Mouse (Mus musculus) limb, embryonic 14.5 days (tissue): ENCODE results near the gene Ccl6. TPM values are rescaled to one million over a fixed set of nuclear protein-coding genes. Genes with fewer than 3 reads are reported as not detected.

Experiments used
- ATAC-seq: fragments of 200-750 bp; cut with Nextera tagmentation; 2 replicates; pipeline ENCODE4 v1.8.0; 2017; ENCODE audit warnings: low read depth, moderate number of reproducible peaks, moderate TSS enrichment; ENCODE audit not compliant: low FRiP score
- DNase-seq: peaks from one replicate; pipeline ENCODE4 v3.0.0-alpha.2; 2015; ENCODE audit warnings: low spot score
- H3K27ac ChIP-seq: fragments of 300-500 bp; sonication (generic); replicated peaks from 2 replicates; pipeline ENCODE4 v1.5.1; 2014; ENCODE audit warnings: low read depth, mild to moderate bottlenecking, low read length, moderate library complexity, mixed read lengths
- H3K27me3 ChIP-seq: fragments of 300-500 bp; sonication (generic); 2 replicates; pipeline ENCODE4 v1.6.1; 2014; ENCODE audit warnings: low read length, mixed read lengths; ENCODE audit not compliant: control insufficient read depth, insufficient read depth
- H3K36me3 ChIP-seq: fragments of 300-500 bp; sonication (generic); 2 replicates; pipeline ENCODE4 v1.6.1; 2014; ENCODE audit warnings: mild to moderate bottlenecking, low read length, moderate library complexity, mixed read lengths; ENCODE audit not compliant: control insufficient read depth, insufficient read depth
- H3K4me1 ChIP-seq: fragments of 300-500 bp; sonication (generic); 2 replicates; pipeline ENCODE4 v1.6.1; 2014; ENCODE audit warnings: antibody characterized with exemption, low read length, mixed read lengths; ENCODE audit not compliant: control insufficient read depth, insufficient read depth
- H3K4me2 ChIP-seq: fragments of 300-500 bp; sonication (generic); replicated peaks from 2 replicates; pipeline ENCODE4 v1.6.1; 2014; ENCODE audit warnings: low read depth, mild to moderate bottlenecking, low read length, moderate library complexity; ENCODE audit not compliant: severe bottlenecking
- H3K4me3 ChIP-seq: fragments of 300-500 bp; sonication (generic); replicated peaks from 2 replicates; pipeline ENCODE4 v1.5.1; 2014; ENCODE audit warnings: low read length
- H3K9ac ChIP-seq: fragments of 300-500 bp; sonication (generic); 2 replicates; pipeline ENCODE4 v1.6.1; 2014; ENCODE audit warnings: mild to moderate bottlenecking, low read depth, low read length, moderate library complexity; ENCODE audit not compliant: severe bottlenecking
- H3K9me3 ChIP-seq: fragments of 300-500 bp; sonication (generic); 2 replicates; pipeline ENCODE4 v1.6.1; 2016; ENCODE audit warnings: low read length; ENCODE audit not compliant: control insufficient read depth
- POLR2A ChIP-seq: fragments of 200-500 bp; IDR thresholded peaks from 2 replicates; pipeline ENCODE4 v1.8.0; 2012; ENCODE audit warnings: inconsistent platforms, mild to moderate bottlenecking, moderate library complexity, borderline replicate concordance; ENCODE audit not compliant: insufficient read depth, insufficient read length; ENCODE audit errors: extremely low read depth
- WGBS: fragments of 180-500 bp; shearing (Covaris S2); extraction: QIAGEN DNeasy Blood & Tissue Kit; methylation state at CpG from one replicate; pipeline ENCODE4 v1.1.7; 2014; 5-methylcytosine and 5-hydroxymethylcytosine counted together
- polyA plus RNA-seq, 2 experiments: library from polyadenylated mRNA; depleted of rRNA in 1 of 2; stranded (reverse) in 1 of 2; unstranded in 1 of 2; fragments of >200 nt; fragmentation: Nextera tagmentation in 1 of 2; extraction: Ambion mirVana in 1 of 2; gene quantifications; 2 replicates each; pipeline versions ENCODE4 v1.2.1 to v1.2.3; 2012 to 2014

The Ccl6 gene
- polyA plus RNA-seq, 2 experiments = 1.5 to 5.0 TPM

DNA sequence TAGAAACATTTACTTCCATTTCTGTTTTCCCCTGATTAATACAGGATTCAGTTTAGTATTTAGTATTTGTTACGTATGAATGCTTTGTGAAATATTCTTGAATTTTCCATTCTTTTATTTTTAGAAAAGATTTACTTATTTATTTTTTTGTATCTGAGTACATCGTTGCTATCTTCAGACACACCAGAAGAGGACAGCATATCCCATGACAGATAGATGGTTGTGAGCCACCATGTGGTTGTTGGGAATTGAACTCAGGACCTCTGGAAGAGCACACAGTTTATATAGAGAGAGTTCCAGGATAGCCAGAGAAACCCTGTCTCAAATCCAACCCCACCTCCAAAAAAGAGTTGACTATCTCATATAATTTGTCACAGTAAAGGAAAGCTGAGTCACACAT is 42.0 kb upstream of the Ccl6 start:
- H3K27me3 ChIP-seq = no peaks in the 10 kb centered on the region
- H3K36me3 ChIP-seq = no peaks in the 10 kb centered on the region

DNA sequence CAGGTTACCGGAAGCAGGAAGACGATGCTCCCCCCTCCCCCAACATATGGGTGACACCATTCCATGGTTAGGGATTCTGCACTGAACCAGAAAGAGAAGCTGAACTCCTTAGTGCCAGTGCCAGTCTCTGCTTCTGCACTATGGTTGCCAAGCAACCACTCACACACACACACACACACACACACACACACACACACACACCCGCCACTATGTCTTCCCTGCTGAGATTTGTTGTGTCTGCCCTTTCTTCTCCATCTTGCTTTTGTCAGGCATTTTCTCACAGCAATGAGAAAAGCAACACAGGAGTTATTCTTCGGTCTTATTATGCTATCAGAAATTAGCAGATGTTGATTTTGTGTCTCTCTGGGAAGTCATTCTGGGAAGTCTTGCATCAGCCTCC is 41.5 kb upstream of the Ccl6 start:
- ATAC-seq (no peak), DNase-seq (no peak)
- H3K27ac ChIP-seq = no peak overlapping the region

More for the DNA sequence above, 42.0 kb upstream of the Ccl6 start:
- Histone ChIP-seq H3K9ac (no peak overlapping the region), H3K4me1 (no peaks in the 10 kb centered on the region), H3K4me2 (no peak overlapping the region), H3K27ac (no peak overlapping the region), H3K9me3 (no peaks in the 10 kb centered on the region), H3K4me3 (no peak overlapping the region)
- 93% methylated on average over 2 of the region's 2 CpGs for WGBS
- DNase-seq = no peak
- no peak for TF ChIP-seq POLR2A
- no peak for ATAC-seq

DNA sequence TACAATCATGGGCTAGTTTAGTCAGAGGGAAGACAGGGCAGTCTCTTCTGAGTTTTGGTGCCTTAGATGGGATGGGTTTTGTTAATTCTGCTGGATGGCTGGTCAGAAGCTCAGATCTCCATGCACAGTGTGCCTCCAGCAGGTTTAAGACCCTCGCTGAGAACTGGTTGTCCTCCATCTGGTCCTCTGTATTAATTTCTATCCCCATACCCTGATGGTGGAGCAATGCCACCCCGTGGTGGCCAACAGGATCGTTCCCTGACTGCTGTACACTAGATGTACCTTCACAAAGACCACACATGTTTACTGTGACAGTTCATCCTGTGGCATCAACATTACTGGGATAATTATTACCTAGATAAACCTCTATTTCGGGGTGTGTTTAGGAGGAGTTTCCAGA is 39.9 kb upstream of the Ccl6 start:
- H3K4me3 ChIP-seq = no peak overlapping the region
- H3K9ac ChIP-seq = no peak overlapping the region
- ATAC-seq (no peak), DNase-seq (no peak)
- no peaks in the 10 kb centered on the region for H3K9me3 ChIP-seq
- H3K4me1 ChIP-seq = no peaks in the 10 kb centered on the region
- no peak for TF ChIP-seq POLR2A
- H3K27ac ChIP-seq = no peak overlapping the region
- 65% methylated on average over 4 of the region's 4 CpGs for WGBS
- H3K4me2 ChIP-seq = no peak overlapping the region
- no peaks in the 10 kb centered on the region for H3K36me3 ChIP-seq
- no peaks in the 10 kb centered on the region for H3K27me3 ChIP-seq

More for the DNA sequence above, 41.5 kb upstream of the Ccl6 start:
- Histone ChIP-seq H3K9ac (no peak overlapping the region), H3K27me3 (no peaks in the 10 kb centered on the region), H3K4me1 (no peaks in the 10 kb centered on the region), H3K4me2 (no peak overlapping the region), H3K36me3 (no peaks in the 10 kb centered on the region), H3K9me3 (no peaks in the 10 kb centered on the region), H3K4me3 (no peak overlapping the region)
- 79% methylated on average over 4 of the region's 4 CpGs for WGBS
- TF ChIP-seq POLR2A = no peak

DNA sequence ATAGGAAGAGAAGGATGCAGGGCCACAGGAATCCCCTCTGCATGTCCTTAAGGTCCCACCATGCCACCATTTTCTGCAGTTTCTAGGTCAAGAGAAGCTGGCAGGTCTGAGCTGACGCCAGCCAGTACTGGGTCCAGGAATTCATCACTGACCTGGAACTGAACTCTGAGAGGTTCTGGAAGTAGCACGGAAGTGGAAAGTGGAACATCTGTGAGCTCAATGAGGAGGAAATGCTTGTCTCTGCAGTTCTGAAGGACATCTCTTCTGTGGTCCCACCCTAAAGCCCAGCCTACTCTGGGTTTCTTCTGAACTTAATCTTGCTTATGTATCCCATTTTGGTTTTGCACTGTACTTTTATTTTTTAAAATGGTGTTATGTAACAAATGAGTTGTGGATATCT is 38.2 kb upstream of the Ccl6 start:
- Histone ChIP-seq H3K36me3 (no peaks in the 10 kb centered on the region), H3K27me3 (no peaks in the 10 kb centered on the region), H3K4me3 (no peak overlapping the region), H3K27ac (no peak overlapping the region), H3K9me3 (no peaks in the 10 kb centered on the region), H3K4me1 (no peaks in the 10 kb centered on the region), H3K4me2 (no peak overlapping the region), H3K9ac (no peak overlapping the region)
- DNase-seq (no peak), ATAC-seq (no peak)
- TF ChIP-seq POLR2A = no peak
- WGBS = 66% methylated on average over 2 of the region's 2 CpGs

DNA sequence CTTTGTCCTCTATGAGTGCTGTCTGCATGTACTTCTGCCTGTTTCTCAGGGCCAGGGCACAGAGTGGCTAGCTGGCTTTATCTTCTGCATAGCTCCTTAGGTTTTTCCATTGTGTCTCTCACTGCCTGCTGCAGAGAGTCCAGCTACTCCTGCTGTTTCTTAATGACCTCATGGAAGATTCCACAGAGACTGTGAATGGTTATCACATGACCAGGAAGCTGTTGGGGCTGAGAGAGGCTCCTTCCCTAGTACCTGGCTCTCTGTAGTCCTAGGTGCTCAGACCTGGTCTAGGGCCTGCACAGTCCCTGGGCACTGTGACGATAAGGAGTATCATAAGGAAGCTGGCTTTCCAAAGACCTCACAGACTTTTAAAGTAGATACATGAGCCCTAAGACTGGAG is 37.7 kb upstream of the Ccl6 start:
- ATAC-seq = no peak
- 84% methylated on average over 1 of the region's 1 CpGs for WGBS

DNA sequence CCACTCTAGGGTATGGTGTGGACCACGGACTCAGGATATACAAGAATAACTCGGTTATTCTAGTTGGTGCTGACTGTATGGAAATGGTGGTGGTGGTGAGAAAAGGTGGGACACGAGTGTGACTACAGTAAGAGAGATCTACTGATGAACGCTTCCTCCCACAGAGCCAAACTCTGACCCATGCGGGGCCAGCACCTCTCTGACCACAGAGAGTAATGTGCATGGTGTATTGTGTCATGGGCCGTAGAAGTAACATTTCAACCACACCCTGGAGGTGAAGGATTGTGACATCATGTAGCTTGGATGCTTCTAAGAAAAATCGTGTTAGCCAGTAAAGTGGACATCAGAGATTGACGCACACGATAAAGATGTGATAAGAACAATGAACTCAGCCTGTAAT is 35.9 kb upstream of the Ccl6 start:
- no peak for TF ChIP-seq POLR2A
- H3K4me2 ChIP-seq = no peak overlapping the region
- H3K27ac ChIP-seq = no peak overlapping the region
- no peak overlapping the region for H3K4me3 ChIP-seq
- no peak for ATAC-seq
- no peaks in the 10 kb centered on the region for H3K36me3 ChIP-seq
- DNase-seq = no peak
- no peaks in the 10 kb centered on the region for H3K9me3 ChIP-seq
- no peak overlapping the region for H3K9ac ChIP-seq
- H3K27me3 ChIP-seq = no peaks in the 10 kb centered on the region
- WGBS = 89% methylated on average over 9 of the region's 9 CpGs
- no peaks in the 10 kb centered on the region for H3K4me1 ChIP-seq

More for the DNA sequence above, 37.7 kb upstream of the Ccl6 start:
- Histone ChIP-seq H3K4me3 (no peak overlapping the region), H3K4me2 (no peak overlapping the region), H3K9me3 (no peaks in the 10 kb centered on the region), H3K4me1 (no peaks in the 10 kb centered on the region), H3K27ac (no peak overlapping the region), H3K36me3 (no peaks in the 10 kb centered on the region), H3K27me3 (no peaks in the 10 kb centered on the region), H3K9ac (no peak overlapping the region)
- TF ChIP-seq POLR2A = no peak
- DNase-seq = no peak
